Mouse (Mus musculus) bone marrow macrophage, adult 2 months (primary cell): Measurements from ENCODE around the gene Tctn1.

Source experiments
- CTCF ChIP-seq: IDR thresholded peaks from 2 replicates; pipeline ENCODE4 v1.5.1; 2012; ENCODE audit warnings: low read depth, mild to moderate bottlenecking, low read length, moderate library complexity
- POLR2A ChIP-seq: IDR thresholded peaks from 2 replicates; pipeline ENCODE4 v1.6.1; 2012; ENCODE audit warnings: mild to moderate bottlenecking, low read depth, low read length, borderline replicate concordance

DNA sequence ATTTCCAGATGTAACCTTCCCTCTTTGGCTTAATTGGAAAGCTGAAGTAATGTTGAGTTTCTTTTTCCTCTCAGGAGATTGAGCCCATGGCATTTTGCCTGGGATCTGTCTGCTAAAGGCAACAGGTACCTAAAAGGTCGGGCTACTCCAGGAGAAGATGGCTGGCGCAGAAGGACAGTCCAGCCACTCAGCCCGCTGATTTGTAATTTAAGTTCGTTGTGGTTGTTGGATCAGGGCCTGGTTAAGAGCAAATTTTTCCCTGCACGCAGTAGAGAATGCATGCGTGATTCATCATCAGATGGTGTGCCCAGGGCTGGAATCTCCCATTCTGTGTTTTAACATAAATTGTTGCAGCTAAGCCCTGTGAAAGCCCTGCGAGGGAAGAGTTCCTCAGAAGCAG is 39.7 kb upstream of the Tctn1 start:
- TF ChIP-seq POLR2A, result no peak
- TF ChIP-seq CTCF, result no peak
